Mouse (Mus musculus) embryonic facial prominence, embryonic 13.5 days (tissue): ENCODE measurements around the gene A430078G23Rik. TPM values are rescaled to one million over a fixed set of nuclear protein-coding genes. Genes with fewer than 3 reads are reported as not detected.

Experiments used
- ATAC-seq: fragments of 200-750 bp; cut with Nextera tagmentation; 2 replicates; pipeline ENCODE4 v1.8.0; 2017; ENCODE audit warnings: low read depth; ENCODE audit not compliant: insufficient number of reproducible peaks, insufficient read depth, low FRiP score, low TSS enrichment
- H3K27ac ChIP-seq: fragments of 300-500 bp; sonication (generic); 2 replicates; pipeline ENCODE4 v1.5.1; 2015; ENCODE audit warnings: moderate library complexity, mild to moderate bottlenecking, inconsistent platforms
- H3K27me3 ChIP-seq: fragments of 300-500 bp; sonication (generic); 2 replicates; pipeline ENCODE4 v1.6.1; 2015; ENCODE audit warnings: mild to moderate bottlenecking, inconsistent platforms
- H3K36me3 ChIP-seq: fragments of 300-500 bp; sonication (generic); 2 replicates; pipeline ENCODE4 v1.6.1; 2015; ENCODE audit warnings: mild to moderate bottlenecking, inconsistent platforms
- H3K4me1 ChIP-seq: fragments of 300-500 bp; sonication (generic); 2 replicates; pipeline ENCODE4 v1.6.1; 2015; ENCODE audit warnings: inconsistent platforms
- H3K4me2 ChIP-seq: fragments of 300-500 bp; sonication (generic); 2 replicates; pipeline ENCODE4 v1.6.1; 2015; ENCODE audit warnings: moderate library complexity, mild to moderate bottlenecking, inconsistent platforms
- H3K4me3 ChIP-seq: fragments of 300-500 bp; sonication (generic); 2 replicates; pipeline ENCODE4 v1.5.1; 2015; ENCODE audit warnings: mild to moderate bottlenecking, inconsistent platforms
- H3K9ac ChIP-seq: fragments of 300-500 bp; sonication (generic); 2 replicates; pipeline ENCODE4 v1.6.1; 2015; ENCODE audit warnings: mild to moderate bottlenecking, inconsistent platforms
- H3K9me3 ChIP-seq: fragments of 300-500 bp; sonication (generic); 2 replicates; pipeline ENCODE4 v1.6.1; 2016; ENCODE audit warnings: inconsistent platforms
- WGBS: fragments of 180-500 bp; shearing (Covaris S2); methylation state at CpG from one replicate; pipeline ENCODE4 v1.1.7; 2015; ENCODE audit warnings: mixed read lengths; 5-methylcytosine and 5-hydroxymethylcytosine counted together
- polyA plus RNA-seq: library from polyadenylated mRNA; unstranded; fragments of >200 nt; fragmentation: Nextera tagmentation; extraction: Ambion mirVana; gene quantifications from 2 replicates; pipeline ENCODE4 v1.2.1, GENCODE M21; 2015

The A430078G23Rik gene
- polyA plus RNA-seq, 1 experiment from 2014 or later: not detected

DNA sequence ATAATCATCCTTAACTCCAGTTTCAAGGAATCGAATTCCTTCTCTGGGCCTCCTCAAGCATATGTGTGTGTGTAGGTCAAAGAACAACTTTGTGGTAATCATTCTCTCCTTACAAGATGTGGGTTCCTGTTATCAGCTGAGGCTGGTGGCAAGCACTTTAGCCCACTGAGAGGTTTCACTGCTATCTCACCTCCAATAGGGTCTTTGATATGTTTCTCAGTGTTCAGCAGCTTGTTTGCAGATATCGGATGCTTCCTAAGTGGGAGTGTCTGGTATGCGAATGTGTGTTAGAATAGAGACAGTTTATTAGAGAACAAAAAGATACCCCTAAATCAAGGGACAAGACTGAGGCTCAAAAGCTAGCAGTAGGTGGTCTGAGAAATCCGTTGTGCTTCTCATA, 39.1 kb downstream of the A430078G23Rik start:
- no peaks in the 10 kb centered on the region for H3K9me3 ChIP-seq
- H3K9ac ChIP-seq: peak overlapping the region; percentile 81
- peak overlapping the region; percentile 79 for H3K4me3 ChIP-seq
- peaks cover 23% of the 10 kb centered on the region for H3K4me1 ChIP-seq
- peak overlapping the region; percentile 82 for H3K4me2 ChIP-seq
- H3K27me3 ChIP-seq: no peaks in the 10 kb centered on the region
- no peak for ATAC-seq
- 59% methylated on average over 4 of the region's 4 CpGs for WGBS
- H3K36me3 ChIP-seq: 0 out of 2 replicates have a peak, but pooled peaks cover 8% of the 10 kb centered on the region
- no peak overlapping the region for H3K27ac ChIP-seq

DNA sequence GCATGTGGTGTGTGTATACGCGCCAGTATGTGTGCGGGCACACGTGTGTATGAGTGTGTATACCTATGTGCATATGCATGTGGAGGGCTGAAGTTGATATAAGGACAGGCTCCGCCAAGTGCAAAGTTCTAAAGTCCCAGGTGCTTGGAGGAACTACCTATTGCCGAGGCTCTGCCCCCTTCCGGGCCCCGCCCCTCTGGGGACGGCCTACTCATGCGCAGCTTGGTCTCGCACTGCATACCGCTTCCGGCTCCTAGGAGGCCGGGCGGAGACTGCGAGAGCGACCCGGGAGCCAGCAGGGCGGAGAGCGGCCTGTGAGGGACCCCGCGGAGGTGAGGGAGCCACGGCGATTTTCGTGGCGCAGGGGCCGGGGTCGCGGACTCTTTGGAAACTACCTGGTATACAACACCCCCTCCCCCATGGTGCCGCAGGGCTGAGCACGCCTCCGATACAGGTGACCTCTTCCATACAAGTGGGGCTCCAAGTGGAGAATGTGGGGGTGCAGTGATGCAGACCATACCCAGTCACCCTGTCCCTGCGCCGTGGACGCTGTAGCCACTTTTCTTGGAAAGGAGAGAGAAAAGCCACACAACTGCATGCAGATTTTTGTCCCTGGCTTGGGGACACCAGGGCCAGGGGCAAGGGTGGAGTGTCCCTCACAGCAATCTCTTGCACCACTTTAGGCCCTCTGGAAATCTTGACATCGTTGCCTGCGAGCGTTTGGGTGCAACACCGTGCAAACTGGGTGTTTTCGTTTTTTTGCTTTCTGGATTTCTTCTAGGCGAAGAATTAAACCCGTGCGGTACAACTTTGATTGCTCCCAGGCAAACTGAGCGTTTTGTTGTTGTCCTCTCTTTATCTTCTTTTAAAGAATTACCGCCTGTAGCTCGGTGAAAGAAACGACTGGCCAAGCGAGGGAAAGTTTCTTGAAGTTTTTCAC, 39.8 kb downstream of the A430078G23Rik start, which contains the start of gene Arhgef18:
Gene Arhgef18, plus strand, starts transcription at position 236 of the 940 bp plus-strand sequence.
- peak within 1 kb of the TSS; percentile 82 for H3K4me2 ChIP-seq
- peak; percentile 96 for ATAC-seq

DNA sequence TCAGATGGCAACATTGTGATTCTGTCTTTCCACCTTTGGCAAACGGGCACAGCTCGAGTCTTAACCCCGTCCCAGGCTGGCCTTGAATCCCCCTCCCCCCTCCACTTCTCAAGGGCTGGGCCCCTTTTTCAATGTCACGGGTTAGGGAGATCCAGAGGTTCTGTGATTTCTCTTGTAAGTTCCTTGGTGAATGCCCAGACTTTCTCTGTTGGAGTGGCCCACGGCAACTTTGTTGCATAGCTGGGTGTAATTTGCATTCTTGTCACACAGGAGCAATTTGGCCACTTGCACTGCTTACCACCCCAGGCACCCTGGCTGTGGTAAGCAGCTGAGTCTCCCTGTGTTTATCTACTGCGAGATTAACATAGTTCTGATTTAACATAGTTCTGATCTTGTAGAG, 41.4 kb downstream of the A430078G23Rik start:
- Histone ChIP-seq H3K36me3 (0 out of 2 replicates have a peak, but pooled peaks cover 15% of the 10 kb centered on the region), H3K4me3 (peak overlapping the region; percentile 11; the same call in 1 of the 2 replicates), H3K4me1 (peaks cover 23% of the 10 kb centered on the region), H3K27ac (no peak overlapping the region), H3K4me2 (peak overlapping the region; percentile 82), H3K9me3 (no peaks in the 10 kb centered on the region), H3K27me3 (no peaks in the 10 kb centered on the region), H3K9ac (0 out of 2 replicates have a peak overlapping the region, but pooled peaks have one; percentile 44)
- WGBS: 17% methylated on average over 6 of the region's 6 CpGs
- no peak for ATAC-seq

More for the DNA sequence above, 39.8 kb downstream of the A430078G23Rik start, which contains the start of gene Arhgef18:
- H3K27me3 ChIP-seq: no peaks in the 10 kb centered on the region
- H3K4me3 ChIP-seq: peak within 1 kb of the TSS; percentile 79
- H3K36me3 ChIP-seq: 0 out of 2 replicates have a peak, but pooled peaks cover 9% of the 10 kb centered on the region
- WGBS: under 1% methylated on average over 48 of the region's 48 CpGs
- peak within 1 kb of the TSS; percentile 81 for H3K9ac ChIP-seq
- 0 out of 2 replicates have a peak within 1 kb of the TSS, but pooled peaks have one; percentile 16 for H3K27ac ChIP-seq
- H3K4me1 ChIP-seq: peaks cover 23% of the 10 kb centered on the region
- H3K9me3 ChIP-seq: no peaks in the 10 kb centered on the region

DNA sequence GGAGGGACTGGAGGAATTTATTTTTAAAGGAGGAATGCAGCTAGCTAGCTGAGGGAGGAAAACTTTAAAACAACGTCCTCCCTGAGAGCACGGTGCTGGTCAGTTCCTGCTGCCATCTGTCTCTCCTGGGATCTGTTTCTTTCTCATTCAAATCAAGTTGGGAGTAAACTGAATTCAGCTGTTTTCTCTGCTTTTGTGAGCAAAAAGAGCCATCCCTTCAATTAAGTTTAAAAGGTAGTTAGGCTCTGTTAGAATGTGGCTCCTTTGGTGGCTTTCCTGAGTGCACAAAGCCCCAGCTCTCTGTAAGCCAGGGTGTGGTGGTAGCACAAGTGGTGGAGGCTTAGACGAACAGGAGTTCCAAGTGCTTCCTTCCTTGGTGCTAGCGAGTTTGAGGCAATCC, 42.0 kb downstream of the A430078G23Rik start:
- Histone ChIP-seq H3K4me3 (no peak overlapping the region), H3K4me1 (peaks cover 23% of the 10 kb centered on the region), H3K9ac (0 out of 2 replicates have a peak overlapping the region, but pooled peaks have one; percentile 44), H3K27me3 (no peaks in the 10 kb centered on the region), H3K27ac (no peak overlapping the region), H3K4me2 (peak overlapping the region; percentile 82), H3K9me3 (no peaks in the 10 kb centered on the region), H3K36me3 (0 out of 2 replicates have a peak, but pooled peaks cover 16% of the 10 kb centered on the region)
- no peak for ATAC-seq
- 18% methylated on average over 4 of the region's 4 CpGs for WGBS

DNA sequence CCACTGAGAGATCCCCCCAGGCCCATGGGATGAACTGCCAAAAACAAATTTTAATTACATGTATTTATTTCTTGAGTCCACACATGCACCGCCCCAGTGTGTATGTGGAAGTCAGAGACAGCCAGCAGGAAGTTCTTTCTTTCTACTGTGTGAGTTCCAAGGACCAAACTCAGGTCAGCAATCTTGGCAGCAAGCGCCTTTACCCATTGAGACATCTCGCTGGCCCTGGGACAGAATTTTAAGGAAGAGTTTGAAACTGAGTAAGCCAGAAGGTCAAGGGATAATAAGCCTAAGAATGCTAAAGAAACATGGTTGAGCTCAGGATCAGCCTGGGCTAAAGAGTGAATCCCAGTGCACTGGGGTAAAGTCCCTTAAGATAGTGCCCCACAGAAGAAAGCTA, 44.4 kb downstream of the A430078G23Rik start:
- Histone ChIP-seq H3K4me3 (no peak overlapping the region), H3K36me3 (peaks cover 26% of the 10 kb centered on the region), H3K4me1 (peaks cover 20% of the 10 kb centered on the region), H3K27ac (no peak overlapping the region), H3K27me3 (no peaks in the 10 kb centered on the region), H3K9ac (no peak overlapping the region), H3K4me2 (no peak overlapping the region), H3K9me3 (no peaks in the 10 kb centered on the region)
- 91% methylated on average over 3 of the region's 3 CpGs for WGBS
- no peak for ATAC-seq

DNA sequence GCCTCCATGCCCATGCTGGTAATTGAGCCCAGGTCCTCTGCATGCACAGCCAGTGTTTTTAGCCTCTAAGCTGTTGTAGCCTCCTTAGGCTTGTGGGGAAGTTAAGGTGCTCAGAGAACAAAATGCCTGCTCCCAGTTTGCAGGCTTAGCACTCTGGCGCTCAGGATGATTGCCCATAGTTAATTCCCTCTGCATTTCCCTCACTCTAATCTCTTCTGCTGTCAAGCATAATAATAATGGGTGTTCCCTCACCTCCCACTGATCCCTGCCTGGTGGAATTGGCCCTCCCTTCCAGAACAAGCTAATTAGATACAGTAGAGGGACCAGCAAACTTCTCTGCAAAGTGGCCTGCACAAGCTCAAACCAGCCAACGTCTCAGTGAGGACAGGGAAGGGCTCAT, 47.3 kb downstream of the A430078G23Rik start:
- 31% methylated on average over 2 of the region's 2 CpGs for WGBS
- Histone ChIP-seq H3K36me3 (peaks cover 29% of the 10 kb centered on the region), H3K9ac (no peak overlapping the region), H3K4me3 (no peak overlapping the region), H3K4me2 (no peak overlapping the region), H3K27ac (no peak overlapping the region), H3K4me1 (no peaks in the 10 kb centered on the region), H3K9me3 (no peaks in the 10 kb centered on the region), H3K27me3 (no peaks in the 10 kb centered on the region)
- ATAC-seq: no peak

DNA sequence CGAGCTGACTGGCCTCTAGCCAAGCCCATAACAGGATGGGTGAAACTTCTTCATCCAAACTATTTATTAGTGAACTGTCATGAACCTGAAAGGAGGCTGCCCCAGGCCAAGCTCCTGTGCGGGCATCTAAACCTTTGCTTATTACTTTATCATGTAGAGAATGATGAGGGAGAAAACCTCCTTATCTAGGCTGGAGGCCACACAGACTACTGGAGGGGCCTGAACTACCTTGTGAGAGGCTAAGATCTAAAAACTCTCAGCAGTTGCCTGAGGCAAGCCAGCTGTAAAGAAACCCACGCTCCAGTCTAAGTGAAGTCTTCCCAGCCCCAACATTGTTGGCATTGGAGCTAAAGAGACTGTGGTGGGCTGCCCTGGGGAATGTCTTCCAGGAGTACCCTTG, 54.2 kb downstream of the A430078G23Rik start:
- Histone ChIP-seq H3K9me3 (no peaks in the 10 kb centered on the region), H3K4me3 (no peak overlapping the region), H3K36me3 (peaks cover 8% of the 10 kb centered on the region), H3K4me1 (no peaks in the 10 kb centered on the region), H3K4me2 (no peak overlapping the region), H3K27me3 (no peaks in the 10 kb centered on the region), H3K9ac (no peak overlapping the region), H3K27ac (no peak overlapping the region)
- no peak for ATAC-seq
- WGBS: 79% methylated on average over 3 of the region's 3 CpGs

DNA sequence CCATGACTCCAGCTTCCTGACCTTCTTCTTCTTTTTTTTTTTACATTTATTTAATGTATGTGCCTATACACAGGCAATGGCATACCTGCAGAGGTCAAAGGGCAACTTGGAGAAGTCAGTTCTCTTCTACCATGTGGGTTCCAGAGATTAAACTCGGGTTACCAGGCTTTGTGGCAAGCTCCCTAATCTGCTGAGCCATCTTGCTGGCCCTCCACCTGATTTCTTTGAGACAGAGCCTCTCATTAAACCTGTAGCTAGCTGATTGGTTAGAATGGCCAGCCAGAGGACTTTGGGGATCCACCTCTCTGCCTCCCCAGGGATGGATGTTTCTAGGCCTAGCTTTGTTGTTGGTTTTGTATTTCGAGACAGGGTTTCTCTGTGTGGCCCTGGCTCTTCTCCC, 57.9 kb downstream of the A430078G23Rik start:
- no peaks in the 10 kb centered on the region for H3K27me3 ChIP-seq
- H3K9ac ChIP-seq: no peak overlapping the region
- H3K4me2 ChIP-seq: no peak overlapping the region
- no peaks in the 10 kb centered on the region for H3K9me3 ChIP-seq
- H3K4me1 ChIP-seq: peaks cover 4% of the 10 kb centered on the region; the same call in 1 of the 2 replicates
- no peak overlapping the region for H3K27ac ChIP-seq
- no peak overlapping the region for H3K4me3 ChIP-seq
- peaks cover 4% of the 10 kb centered on the region for H3K36me3 ChIP-seq
- WGBS: 69% methylated on average over 2 of the region's 2 CpGs
- ATAC-seq: no peak

DNA sequence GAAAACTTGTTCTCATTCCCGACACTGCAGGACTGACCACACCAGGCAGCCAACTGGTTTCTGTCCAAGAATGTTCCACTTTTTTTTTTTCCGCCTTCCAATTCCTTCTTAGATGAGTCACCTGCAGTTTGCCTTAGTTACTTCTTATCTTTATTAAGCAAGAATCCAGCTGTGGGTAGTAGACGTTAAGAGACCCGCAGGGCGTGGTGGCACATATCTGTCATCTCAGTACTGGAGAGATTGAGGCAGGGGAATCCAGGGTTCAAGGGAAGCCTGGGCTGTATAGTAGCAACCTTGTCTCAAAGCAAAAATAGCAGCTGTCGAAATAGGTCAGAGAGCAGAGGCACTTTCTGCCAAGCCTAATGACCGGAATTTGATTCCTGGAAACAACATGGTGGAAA, 58.7 kb downstream of the A430078G23Rik start:
- 84% methylated on average over 7 of the region's 7 CpGs for WGBS
- H3K27me3 ChIP-seq: no peaks in the 10 kb centered on the region
- H3K9me3 ChIP-seq: no peaks in the 10 kb centered on the region
- H3K4me1 ChIP-seq: peaks cover 5% of the 10 kb centered on the region; the same call in 1 of the 2 replicates
- H3K4me3 ChIP-seq: no peak overlapping the region
- H3K4me2 ChIP-seq: no peak overlapping the region
- peaks cover 2% of the 10 kb centered on the region; the same call in 1 of the 2 replicates for H3K36me3 ChIP-seq
- H3K27ac ChIP-seq: no peak overlapping the region
- no peak for ATAC-seq
- no peak overlapping the region for H3K9ac ChIP-seq

DNA sequence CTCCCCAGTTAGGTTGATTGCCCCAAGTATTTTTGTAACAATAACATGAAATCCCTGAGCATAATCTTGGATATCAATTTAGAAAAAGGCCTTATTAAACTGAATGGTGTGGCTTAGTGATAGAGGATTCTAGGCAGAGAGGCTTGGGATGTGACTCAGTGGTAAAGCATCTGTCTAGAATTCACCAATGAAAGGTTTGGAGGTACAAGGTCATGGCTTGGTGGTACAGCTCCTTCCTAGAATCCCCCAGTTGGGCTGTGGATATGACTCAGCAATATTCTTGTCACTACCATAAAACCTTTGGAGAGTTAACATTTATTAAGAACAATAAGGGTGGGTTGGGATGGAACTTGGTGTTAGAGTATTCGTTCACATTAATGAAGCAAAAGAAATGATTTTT, 59.6 kb downstream of the A430078G23Rik start:
- no peak overlapping the region for H3K4me3 ChIP-seq
- H3K9ac ChIP-seq: no peak overlapping the region
- no peaks in the 10 kb centered on the region for H3K27me3 ChIP-seq
- peaks cover 2% of the 10 kb centered on the region; the same call in 1 of the 2 replicates for H3K36me3 ChIP-seq
- no peaks in the 10 kb centered on the region for H3K9me3 ChIP-seq
- no peak for ATAC-seq
- no peak overlapping the region for H3K27ac ChIP-seq
- H3K4me1 ChIP-seq: peaks cover 14% of the 10 kb centered on the region
- 95% methylated on average over 1 of the region's 1 CpGs for WGBS
- no peak overlapping the region for H3K4me2 ChIP-seq

DNA sequence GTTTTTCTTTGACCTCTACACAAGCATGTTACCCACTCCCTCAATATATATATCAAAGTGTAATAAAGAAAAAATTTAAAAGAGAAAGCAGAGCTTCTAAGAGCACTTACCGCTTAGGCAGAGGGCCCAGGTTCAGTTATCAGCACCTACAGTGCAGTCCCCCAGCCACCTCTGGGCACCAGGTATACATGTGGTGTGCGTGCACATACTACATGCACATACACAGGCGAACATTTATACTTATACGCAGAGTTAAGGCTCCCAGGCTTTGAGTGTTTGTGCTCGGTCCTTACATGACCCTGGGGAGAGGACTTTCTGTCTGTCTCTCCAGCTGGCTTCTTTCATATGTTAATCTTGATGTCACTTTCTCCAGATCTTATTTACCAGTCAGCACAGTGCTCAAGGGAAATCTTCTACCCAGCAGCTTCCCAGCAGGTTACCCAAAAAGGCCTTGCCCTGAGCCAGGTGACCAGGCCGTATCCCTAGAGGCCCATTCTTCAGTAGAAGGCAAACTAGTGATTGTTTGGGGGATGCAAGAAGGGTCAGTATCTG, 61.5 kb downstream of the A430078G23Rik start:
- H3K9me3 ChIP-seq: no peaks in the 10 kb centered on the region
- no peak overlapping the region for H3K9ac ChIP-seq
- no peak overlapping the region for H3K27ac ChIP-seq
- H3K36me3 ChIP-seq: peaks cover 2% of the 10 kb centered on the region; the same call in 1 of the 2 replicates
- no peak overlapping the region for H3K4me3 ChIP-seq
- no peak for ATAC-seq
- H3K4me1 ChIP-seq: peaks cover 15% of the 10 kb centered on the region
- 68% methylated on average over 6 of the region's 6 CpGs for WGBS
- no peaks in the 10 kb centered on the region for H3K27me3 ChIP-seq
- H3K4me2 ChIP-seq: no peak overlapping the region
